Mouse (Mus musculus) heart, postnatal 4 days (tissue): Measurements from ENCODE around the gene 2410002F23Rik. TPM values are rescaled to one million over a fixed set of nuclear protein-coding genes. Genes with fewer than 3 reads are reported as not detected.
A peak's percentile ranks its signal among the peaks of the same experiment; 100 is the strongest.
"Not testable (repeated sequence)": the region's sequence is repeated elsewhere in the genome, so short reads cannot be mapped to it uniquely, and the experiment has no call there.

Experiments used
- DNase-seq: peaks from one replicate; pipeline ENCODE4 v3.0.0; 2021
- total RNA-seq, 2 experiments: library from RNA; stranded (reverse); gene quantifications; 2 replicates each; pipeline ENCODE4 v1.2.3; 2021

The 2410002F23Rik gene
- total RNA-seq: 10 to 100 TPM; 72.0 to 72.7 TPM

GRCm38 (mm10) chr7:44246055-44246983 lies at the start of gene 2410002F23Rik, which contains the start of gene 1700028J19Rik:
Gene 2410002F23Rik, plus strand, starts transcription at chr7:44246722.
Gene 1700028J19Rik, minus strand, starts transcription at chr7:44246695.
- DNase-seq: peak; percentile 94

GRCm38 (mm10) chr7:44197891-44198290 lies 48.6 kb upstream of the 2410002F23Rik start, which contains the start of gene Klk1b3:
Gene Klk1b3, plus strand, starts transcription at chr7:44198191.
- DNase-seq: no peak

- not testable (repeated sequence) for DNase-seq
Measured at GRCm38 (mm10) chr7:44207135-44207534, 39.4 kb upstream of the 2410002F23Rik start, which contains the start of gene Klk1b4. Gene Klk1b4, plus strand, starts transcription at chr7:44207435.

GRCm38 (mm10) chr7:44208307-44208706 lies 38.2 kb upstream of the 2410002F23Rik start:
- DNase-seq: no peak

GRCm38 (mm10) chr7:44215645-44216044 lies 30.9 kb upstream of the 2410002F23Rik start, which contains the start of gene Klk1b5:
Gene Klk1b5, plus strand, starts transcription at chr7:44215945.
- no peak for DNase-seq

GRCm38 (mm10) chr7:44221601-44222000 lies 24.9 kb upstream of the 2410002F23Rik start:
- not testable (repeated sequence) for DNase-seq

GRCm38 (mm10) chr7:44222335-44222734 lies 24.2 kb upstream of the 2410002F23Rik start:
- DNase-seq: not testable (repeated sequence)

- no peak for DNase-seq
Measured at GRCm38 (mm10) chr7:44225076-44225475, 21.4 kb upstream of the 2410002F23Rik start, which contains the start of gene Klk1. Gene Klk1, plus strand, starts transcription at chr7:44225360.

GRCm38 (mm10) chr7:44235909-44236308 lies 10.6 kb upstream of the 2410002F23Rik start, which contains the start of gene Gm36864:
Gene Gm36864, plus strand, starts transcription at chr7:44236177.
- DNase-seq: no peak

GRCm38 (mm10) chr7:44239913-44240312 lies 6.6 kb upstream of the 2410002F23Rik start:
- no peak for DNase-seq

GRCm38 (mm10) chr7:44240712-44241111 lies 5.8 kb upstream of the 2410002F23Rik start:
- no peak for DNase-seq

- no peak for DNase-seq
Measured at GRCm38 (mm10) chr7:44241163-44241562, 5.4 kb upstream of the 2410002F23Rik start.

GRCm38 (mm10) chr7:44244080-44244479 lies 2.4 kb upstream of the 2410002F23Rik start:
- DNase-seq: no peak

- no peak for DNase-seq
Measured at GRCm38 (mm10) chr7:44246984-44247470, 505 bp downstream of the 2410002F23Rik start.

- no peak for DNase-seq
Measured at GRCm38 (mm10) chr7:44247971-44248370, 1.4 kb downstream of the 2410002F23Rik start.

GRCm38 (mm10) chr7:44249248-44249647 lies 2.7 kb downstream of the 2410002F23Rik start:
- DNase-seq: no peak

- DNase-seq: not testable (repeated sequence)
Measured at GRCm38 (mm10) chr7:44250732-44251275, 4.3 kb downstream of the 2410002F23Rik start.

GRCm38 (mm10) chr7:44253023-44253616 lies 6.6 kb downstream of the 2410002F23Rik start:
- no peak for DNase-seq

GRCm38 (mm10) chr7:44254930-44255329 lies 8.4 kb downstream of the 2410002F23Rik start:
- peak; percentile 27 for DNase-seq

GRCm38 (mm10) chr7:44257278-44257677 lies 10.8 kb downstream of the 2410002F23Rik start, which contains the start of gene Acp4:
Gene Acp4, minus strand, starts transcription at chr7:44257378.
- no peak for DNase-seq

GRCm38 (mm10) chr7:44260410-44260809 lies 13.9 kb downstream of the 2410002F23Rik start:
- no peak for DNase-seq

- DNase-seq: no peak
Measured at GRCm38 (mm10) chr7:44261147-44261546, 14.6 kb downstream of the 2410002F23Rik start, which contains the start of gene Gm15517. Gene Gm15517, plus strand, starts transcription at chr7:44261447.
